Mouse (Mus musculus) adrenal gland, adult 18-20 months (tissue): ENCODE results near the gene Sync. TPM values are rescaled to one million over a fixed set of nuclear protein-coding genes. Genes with fewer than 3 reads are reported as not detected.

Experiments
- DNase-seq, 2 experiments: peaks; one replicate each; pipeline ENCODE4 v3.0.0; 2021 to 2022; ENCODE audit warnings: low spot score in 2 of 2
- total RNA-seq, 2 experiments: library from RNA; stranded (reverse); gene quantifications; 1 replicate in 1 of 2; 2 replicates in 1 of 2; pipeline ENCODE4 v1.2.3; 2021

Sync gene
- total RNA-seq, 2 experiments from 2014 or later = 0.76 to 1.5 TPM

- no peak for DNase-seq
These were observed 11.7 kb downstream of the Sync start for GRCm38 (mm10) chr4:129299121-129299520.

- DNase-seq = no peak
These were observed 16.0 kb downstream of the Sync start for GRCm38 (mm10) chr4:129303401-129303800.

- DNase-seq = peak in 1 of 2 experiments; percentile 39
These were observed 16.4 kb downstream of the Sync start for GRCm38 (mm10) chr4:129303816-129304215.

- no peak for DNase-seq
These were observed 16.9 kb downstream of the Sync start for GRCm38 (mm10) chr4:129304306-129304705.

GRCm38 (mm10) chr4:129307936-129308335 is 20.5 kb downstream of the Sync start:
- DNase-seq = no peak

- no peak for DNase-seq
These were observed 26.5 kb downstream of the Sync start for GRCm38 (mm10) chr4:129313886-129314285.

GRCm38 (mm10) chr4:129320876-129321275 is 33.5 kb downstream of the Sync start:
- no peak for DNase-seq

GRCm38 (mm10) chr4:129322042-129322441 is 34.6 kb downstream of the Sync start:
- no peak for DNase-seq

GRCm38 (mm10) chr4:129323491-129323890 is 36.1 kb downstream of the Sync start:
- DNase-seq = no peak

GRCm38 (mm10) chr4:129324756-129325155 is 37.3 kb downstream of the Sync start:
- no peak for DNase-seq

- DNase-seq = no peak
These were observed 38.8 kb downstream of the Sync start for GRCm38 (mm10) chr4:129326191-129326590.

- no peak for DNase-seq
These were observed 45.4 kb downstream of the Sync start for GRCm38 (mm10) chr4:129332846-129333245.

GRCm38 (mm10) chr4:129334677-129335215 is 47.3 kb downstream of the Sync start:
- DNase-seq = peak in 1 of 2 experiments; percentile 62

GRCm38 (mm10) chr4:129335216-129336074 is 48.0 kb downstream of the Sync start, which contains the start of the genes Rbbp4 and Zbtb8os:
Rbbp4 (minus strand) TSS chr4:129335370.
Zbtb8os (plus strand) TSS chr4:129335695.
- DNase-seq = peak; percentile 91 to 94

- DNase-seq = no peak
These were observed 48.9 kb downstream of the Sync start for GRCm38 (mm10) chr4:129336291-129336690.

- DNase-seq = no peak
These were observed 52.3 kb downstream of the Sync start for GRCm38 (mm10) chr4:129339743-129340142.

- no peak for DNase-seq
These were observed 54.5 kb downstream of the Sync start for GRCm38 (mm10) chr4:129341888-129342287.

GRCm38 (mm10) chr4:129342705-129343104 is 55.3 kb downstream of the Sync start:
- DNase-seq = no peak

GRCm38 (mm10) chr4:129346481-129347154 is 59.2 kb downstream of the Sync start:
- peak in 1 of 2 experiments; percentile 30 for DNase-seq

- peak; percentile 73 to 78 for DNase-seq
These were observed 63.2 kb downstream of the Sync start for GRCm38 (mm10) chr4:129350644-129351043.

- no peak for DNase-seq
These were observed 63.7 kb downstream of the Sync start for GRCm38 (mm10) chr4:129351111-129351510.

- DNase-seq = no peak
These were observed 65.8 kb downstream of the Sync start for GRCm38 (mm10) chr4:129353176-129353575.
